Mouse (Mus musculus): ENCODE measurements around the gene Ndufb8. TPM values are rescaled to one million over a fixed set of nuclear protein-coding genes. Genes with fewer than 3 reads are reported as not detected.
A peak's percentile ranks its signal among the peaks of the same experiment; 100 is the strongest.

Ndufb8 gene
- polyA plus RNA-seq, 1 experiment from 2014 or later, result 434 TPM

DNA sequence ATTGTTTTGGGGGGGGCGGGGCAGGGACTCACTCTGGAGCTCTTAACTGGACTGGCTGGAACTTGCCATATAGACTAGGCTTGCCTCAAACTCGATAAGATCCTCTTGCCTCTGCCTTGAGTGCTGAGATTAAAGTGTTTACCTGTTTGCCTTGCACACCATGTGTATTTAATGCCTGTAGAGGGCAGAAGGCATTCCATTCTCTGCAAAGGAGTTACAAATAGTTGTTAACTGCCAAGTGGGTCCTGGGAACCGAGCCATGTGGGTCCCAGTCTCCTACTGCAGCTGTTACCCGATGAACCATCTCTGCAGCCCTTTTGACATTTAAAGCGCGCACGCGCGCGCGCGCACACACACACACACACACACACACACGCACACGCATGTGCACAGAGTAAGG is 8.8 kb upstream of the Ndufb8 start:
- peak overlapping the region; percentile 72; the same call in 1 of the 2 replicates for H3K4me3 ChIP-seq (replicated peaks)

DNA sequence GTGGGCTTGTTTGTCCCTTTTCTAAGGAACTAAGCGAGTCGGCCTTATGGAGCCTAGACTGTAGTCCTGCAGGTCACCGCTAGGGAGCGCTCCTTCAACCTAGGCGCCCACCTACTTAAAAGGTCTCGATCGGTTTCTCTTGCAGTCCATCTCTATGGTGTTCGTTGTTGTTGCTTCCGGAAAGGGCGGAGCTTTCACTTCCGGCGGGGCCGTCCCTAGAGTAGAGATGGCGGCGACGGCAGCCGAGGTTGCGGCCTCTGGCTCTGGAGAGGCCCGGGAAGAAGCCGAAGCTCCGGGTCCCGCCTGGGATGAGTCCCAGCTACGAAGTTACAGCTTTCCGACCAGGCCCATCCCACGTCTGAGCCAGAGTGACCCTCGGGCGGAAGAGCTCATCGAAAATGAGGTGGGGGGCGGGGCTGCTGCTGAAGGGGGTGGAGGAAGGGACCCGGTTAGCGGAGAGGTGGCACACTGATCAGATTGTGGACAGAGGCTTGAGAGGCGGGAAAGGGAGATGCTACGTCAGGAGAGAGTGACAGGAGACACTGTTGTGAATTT is 7.5 kb upstream of the Ndufb8 start, which contains the start of gene Hif1an:
TSS of gene Hif1an (plus strand) at position 199 of the 555 bp plus-strand sequence.
- no peaks in the 10 kb centered on the region for H3K9me3 ChIP-seq (replicated peaks)
- peak; percentile 94 for ATAC-seq (ENCODE audit: insufficient number of reproducible peaks, low FRiP score, low TSS enrichment, low read depth)
- WGBS, result 0% methylated on average over 33 of the region's 33 CpGs
- H3K27me3 ChIP-seq, result no peaks in the 10 kb centered on the region; the same call in none of the 2 replicates
- H3K36me3 ChIP-seq, result peaks cover 27% of the 10 kb centered on the region
- H3K4me3 ChIP-seq (replicated peaks), result peak within 1 kb of the TSS; percentile 72
- H3K27ac ChIP-seq (replicated peaks), result peak within 1 kb of the TSS; percentile 80
- peak within 1 kb of the TSS; percentile 71 for H3K4me2 ChIP-seq (replicated peaks)
- H3K4me1 ChIP-seq, result peaks cover 16% of the 10 kb centered on the region
- peak within 1 kb of the TSS; percentile 63 for H3K9ac ChIP-seq

More for the DNA sequence above, 8.8 kb upstream of the Ndufb8 start:
- 88% methylated on average over 14 of the region's 14 CpGs for WGBS
- H3K4me2 ChIP-seq (replicated peaks), result peak overlapping the region; percentile 71
- no peak overlapping the region for H3K9ac ChIP-seq
- peaks cover 39% of the 10 kb centered on the region for H3K36me3 ChIP-seq
- no peaks in the 10 kb centered on the region for H3K27me3 ChIP-seq
- peaks cover 16% of the 10 kb centered on the region for H3K4me1 ChIP-seq
- no peak for ATAC-seq (ENCODE audit: insufficient number of reproducible peaks, low FRiP score, low TSS enrichment, low read depth)
- no peaks in the 10 kb centered on the region for H3K9me3 ChIP-seq (replicated peaks)
- no peak overlapping the region for H3K27ac ChIP-seq (replicated peaks)

- peaks cover 39% of the 10 kb centered on the region for H3K36me3 ChIP-seq
- H3K4me1 ChIP-seq, result peaks cover 9% of the 10 kb centered on the region
- H3K27ac ChIP-seq (replicated peaks), result no peak overlapping the region; the same call in 1 of the 2 replicates
- H3K27me3 ChIP-seq, result no peaks in the 10 kb centered on the region; the same call in none of the 2 replicates
- no peak for ATAC-seq (ENCODE audit: insufficient number of reproducible peaks, low FRiP score, low TSS enrichment, low read depth)
- peak overlapping the region; percentile 92 for H3K9ac ChIP-seq
- no peaks in the 10 kb centered on the region for H3K9me3 ChIP-seq (replicated peaks)
- H3K4me3 ChIP-seq (replicated peaks), result peak overlapping the region; percentile 87
- WGBS, result 3% methylated on average over 8 of the region's 8 CpGs
- peak overlapping the region; percentile 81 for H3K4me2 ChIP-seq (replicated peaks)
Measured at GRCm38 (mm10) chr19:44554490-44554860, 765 bp downstream of the Ndufb8 start.

GRCm38 (mm10) chr19:44553286-44553685 is 2.0 kb downstream of the Ndufb8 start:
- no peaks in the 10 kb centered on the region for H3K9me3 ChIP-seq (replicated peaks)
- no peaks in the 10 kb centered on the region; the same call in none of the 2 replicates for H3K27me3 ChIP-seq
- no peak overlapping the region for H3K9ac ChIP-seq
- H3K4me2 ChIP-seq (replicated peaks), result no peak overlapping the region
- WGBS, result 93% methylated on average over 4 of the region's 4 CpGs
- no peak overlapping the region for H3K27ac ChIP-seq (replicated peaks)
- H3K4me3 ChIP-seq (replicated peaks), result no peak overlapping the region
- peaks cover 51% of the 10 kb centered on the region for H3K36me3 ChIP-seq
- no peak for ATAC-seq (ENCODE audit: insufficient number of reproducible peaks, low FRiP score, low TSS enrichment, low read depth)
- peaks cover 9% of the 10 kb centered on the region for H3K4me1 ChIP-seq

DNA sequence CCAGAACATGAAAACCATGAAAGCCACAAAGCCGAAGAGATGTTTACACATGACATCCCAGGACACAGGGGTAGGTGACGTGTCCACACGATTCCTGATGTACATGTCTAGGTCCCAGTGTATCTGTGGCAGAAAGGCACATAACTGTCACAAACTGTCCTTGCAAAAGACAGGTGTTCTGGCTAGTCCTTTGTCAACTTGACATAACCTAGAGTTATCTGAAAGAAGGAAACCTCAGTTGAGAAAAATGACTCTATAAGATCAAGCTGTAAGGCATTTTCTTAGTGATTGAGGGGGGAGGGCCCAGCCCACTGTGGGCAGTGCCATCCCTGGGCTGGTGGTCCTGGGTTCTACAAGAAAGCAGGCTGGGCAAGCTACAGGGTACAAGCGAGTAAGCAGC is 2.5 kb downstream of the Ndufb8 start, which contains the start of gene Gm20538:
TSS of gene Gm20538 (minus strand) at position 101 of the 400 bp plus-strand sequence.
- Histone ChIP-seq H3K36me3 (peaks cover 56% of the 10 kb centered on the region), H3K27me3 (no peaks in the 10 kb centered on the region), H3K4me1 (peaks cover 9% of the 10 kb centered on the region), H3K4me2 (replicated peaks) (no peak within 1 kb of the TSS), H3K27ac (replicated peaks) (no peak within 1 kb of the TSS), H3K9me3 (replicated peaks) (no peaks in the 10 kb centered on the region), H3K9ac (no peak within 1 kb of the TSS), H3K4me3 (replicated peaks) (no peak within 1 kb of the TSS)
- no peak for ATAC-seq (ENCODE audit: insufficient number of reproducible peaks, low FRiP score, low TSS enrichment, low read depth)
- WGBS, result 92% methylated on average over 4 of the region's 4 CpGs

DNA sequence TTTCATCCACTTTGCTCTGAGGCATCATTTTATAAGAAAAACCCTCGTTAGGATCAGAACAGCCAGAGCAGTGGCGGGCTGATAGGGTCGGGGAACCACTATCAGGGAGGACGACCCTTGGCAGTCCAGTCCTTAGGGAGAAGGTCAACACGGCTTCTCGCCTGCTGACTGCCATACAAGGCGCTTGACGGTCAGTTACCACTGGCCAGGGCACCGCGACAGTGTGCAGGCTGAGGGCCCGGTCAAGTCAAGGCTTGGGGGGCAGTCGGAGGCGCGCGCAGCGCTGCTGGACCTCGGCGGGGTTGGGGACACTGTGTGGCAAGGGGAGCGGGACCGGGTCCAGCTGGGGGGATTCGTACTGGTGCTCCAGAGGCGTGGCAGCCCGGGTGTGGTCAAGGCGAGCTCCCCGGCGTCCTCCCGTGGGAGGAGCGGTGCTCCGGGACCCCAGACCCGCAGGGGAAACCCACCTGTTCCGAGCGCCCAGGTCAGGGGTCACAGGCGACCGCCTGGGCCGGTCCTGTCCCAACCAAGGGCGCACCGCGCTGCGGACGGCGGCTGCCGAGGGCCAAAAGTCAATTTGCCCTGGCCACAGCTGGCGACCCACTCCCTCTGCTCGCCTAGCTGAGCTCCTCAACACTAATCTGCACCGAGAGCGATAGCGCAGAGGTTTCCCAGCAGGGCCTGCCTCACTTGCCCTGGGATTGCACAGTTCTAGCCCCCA is 9.8 kb downstream of the Ndufb8 start, which contains the start of gene Sec31b:
TSS of gene Sec31b (minus strand) at position 544 of the 721 bp plus-strand sequence.
- peak within 1 kb of the TSS; percentile 41 for H3K4me3 ChIP-seq (replicated peaks)
- peaks cover 8% of the 10 kb centered on the region for H3K4me1 ChIP-seq
- peak within 1 kb of the TSS; percentile 63 for H3K4me2 ChIP-seq (replicated peaks)
- under 1% methylated on average over 47 of the region's 47 CpGs for WGBS
- H3K27me3 ChIP-seq, result peaks cover 30% of the 10 kb centered on the region
- ATAC-seq (ENCODE audit: insufficient number of reproducible peaks, low FRiP score, low TSS enrichment, low read depth), result peak; percentile 47; the same call in 1 of the 2 replicates
- no peaks in the 10 kb centered on the region; the same call in 1 of the 2 replicates for H3K9me3 ChIP-seq (replicated peaks)
- no peak within 1 kb of the TSS for H3K27ac ChIP-seq (replicated peaks)
- peaks cover 29% of the 10 kb centered on the region for H3K36me3 ChIP-seq
- no peak within 1 kb of the TSS for H3K9ac ChIP-seq

DNA sequence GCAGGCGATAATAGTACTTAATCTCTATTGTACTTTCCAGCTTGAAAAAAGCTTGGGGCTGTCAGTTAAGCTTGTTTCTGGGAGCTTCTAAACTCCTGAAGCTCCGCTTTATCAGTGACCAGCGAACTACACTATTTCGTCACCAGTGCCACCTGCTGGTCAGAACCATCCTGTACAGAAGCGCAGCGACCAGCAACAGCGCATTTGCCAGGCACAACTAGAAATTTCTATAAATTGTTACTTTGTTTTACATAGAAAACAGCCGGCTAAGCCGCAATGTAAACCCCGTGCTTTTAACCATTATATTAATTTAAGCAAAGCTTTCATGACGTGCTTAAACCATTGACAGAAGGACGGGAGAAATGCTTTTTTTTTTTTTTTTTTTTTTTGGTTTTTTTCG is 10.5 kb downstream of the Ndufb8 start:
- H3K9me3 ChIP-seq (replicated peaks), result no peaks in the 10 kb centered on the region; the same call in 1 of the 2 replicates
- peak overlapping the region; percentile 63; the same call in 1 of the 2 replicates for H3K4me2 ChIP-seq (replicated peaks)
- peak overlapping the region; percentile 41; the same call in 1 of the 2 replicates for H3K4me3 ChIP-seq (replicated peaks)
- WGBS, result 3% methylated on average over 13 of the region's 13 CpGs
- H3K9ac ChIP-seq, result no peak overlapping the region
- ATAC-seq (ENCODE audit: insufficient number of reproducible peaks, low FRiP score, low TSS enrichment, low read depth), result 0 out of 2 replicates have a peak, but pooled peaks have one; percentile 29
- peaks cover 30% of the 10 kb centered on the region for H3K27me3 ChIP-seq
- H3K4me1 ChIP-seq, result peaks cover 8% of the 10 kb centered on the region
- peaks cover 22% of the 10 kb centered on the region for H3K36me3 ChIP-seq
- H3K27ac ChIP-seq (replicated peaks), result no peak overlapping the region

DNA sequence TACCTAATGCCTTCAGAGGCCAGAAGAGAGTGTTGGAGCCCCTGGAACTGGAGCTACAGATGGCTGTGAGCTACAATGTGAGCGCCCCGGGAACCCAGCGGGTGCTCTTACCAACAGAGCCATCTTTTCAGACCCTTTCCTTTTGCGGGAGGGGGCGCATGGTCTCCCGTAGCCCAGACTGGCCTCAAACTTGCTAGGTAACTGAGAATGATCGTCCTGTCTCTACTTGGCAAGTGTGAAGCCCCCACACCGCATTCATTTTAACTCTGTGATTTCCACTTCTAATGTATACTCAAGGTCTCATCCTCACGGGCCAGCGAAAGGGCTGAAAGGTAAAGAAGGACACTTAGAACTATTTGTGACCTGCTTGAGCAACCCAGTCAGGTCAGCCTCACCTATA is 10.9 kb downstream of the Ndufb8 start:
- no peak for ATAC-seq (ENCODE audit: insufficient number of reproducible peaks, low FRiP score, low TSS enrichment, low read depth)
- Histone ChIP-seq H3K9me3 (replicated peaks) (no peaks in the 10 kb centered on the region; the same call in 1 of the 2 replicates), H3K4me1 (peaks cover 8% of the 10 kb centered on the region), H3K27ac (replicated peaks) (no peak overlapping the region), H3K36me3 (peaks cover 18% of the 10 kb centered on the region), H3K4me2 (replicated peaks) (no peak overlapping the region), H3K9ac (no peak overlapping the region), H3K27me3 (peaks cover 30% of the 10 kb centered on the region), H3K4me3 (replicated peaks) (no peak overlapping the region)
- 62% methylated on average over 10 of the region's 10 CpGs for WGBS

- Histone ChIP-seq H3K27ac (replicated peaks) (no peak overlapping the region), H3K36me3 (peaks cover 1% of the 10 kb centered on the region; the same call in 1 of the 2 replicates), H3K4me2 (replicated peaks) (no peak overlapping the region), H3K4me1 (peaks cover 8% of the 10 kb centered on the region), H3K9me3 (replicated peaks) (no peaks in the 10 kb centered on the region; the same call in 1 of the 2 replicates), H3K4me3 (replicated peaks) (no peak overlapping the region), H3K9ac (no peak overlapping the region), H3K27me3 (peaks cover 30% of the 10 kb centered on the region)
- ATAC-seq (ENCODE audit: insufficient number of reproducible peaks, low FRiP score, low TSS enrichment, low read depth), result no peak
- WGBS, result 87% methylated on average over 8 of the region's 8 CpGs
Measured at GRCm38 (mm10) chr19:44542694-44543178, 12.5 kb downstream of the Ndufb8 start.

GRCm38 (mm10) chr19:44537416-44537815 is 17.8 kb downstream of the Ndufb8 start:
- Histone ChIP-seq H3K4me3 (replicated peaks) (no peak overlapping the region), H3K27ac (replicated peaks) (no peak overlapping the region), H3K9me3 (replicated peaks) (no peaks in the 10 kb centered on the region; the same call in 1 of the 2 replicates), H3K27me3 (no peaks in the 10 kb centered on the region), H3K36me3 (no peaks in the 10 kb centered on the region), H3K4me1 (no peaks in the 10 kb centered on the region), H3K4me2 (replicated peaks) (no peak overlapping the region), H3K9ac (no peak overlapping the region)
- ATAC-seq (ENCODE audit: insufficient number of reproducible peaks, low FRiP score, low TSS enrichment, low read depth), result no peak
- WGBS, result 73% methylated on average over 8 of the region's 8 CpGs

DNA sequence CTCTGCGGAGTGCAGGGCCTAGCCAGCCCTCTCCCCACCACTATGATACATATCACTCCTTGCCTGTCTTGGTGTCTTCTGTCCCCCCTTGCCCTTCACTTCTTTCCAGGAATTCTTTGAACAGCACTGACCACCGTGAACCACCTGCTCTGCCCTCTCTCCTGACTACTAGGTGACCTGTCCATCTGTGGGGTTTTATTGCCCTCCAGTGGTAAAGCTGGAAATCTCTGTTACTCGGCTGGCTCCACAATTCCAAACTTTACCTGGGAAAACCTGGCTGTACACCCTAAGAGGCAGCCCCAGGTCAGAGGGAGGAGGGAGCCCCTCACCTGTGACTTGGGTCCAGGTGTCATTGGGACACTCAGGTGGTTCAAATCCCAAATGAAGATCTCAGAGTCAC is 19.9 kb downstream of the Ndufb8 start:
- no peaks in the 10 kb centered on the region for H3K4me1 ChIP-seq
- H3K4me2 ChIP-seq (replicated peaks), result no peak overlapping the region
- no peak overlapping the region for H3K4me3 ChIP-seq (replicated peaks)
- no peak overlapping the region for H3K9ac ChIP-seq
- 30% methylated on average over 3 of the region's 3 CpGs for WGBS
- no peaks in the 10 kb centered on the region for H3K9me3 ChIP-seq (replicated peaks)
- no peaks in the 10 kb centered on the region for H3K27me3 ChIP-seq
- ATAC-seq (ENCODE audit: insufficient number of reproducible peaks, low FRiP score, low TSS enrichment, low read depth), result no peak
- H3K36me3 ChIP-seq, result no peaks in the 10 kb centered on the region
- no peak overlapping the region for H3K27ac ChIP-seq (replicated peaks)

Data from embryonic facial prominence, embryonic 15.5 days (tissue).